Mouse (Mus musculus) bone marrow macrophage, adult 2 months (primary cell): Measurements from ENCODE around the gene Spz1. TPM values are rescaled to one million over a fixed set of nuclear protein-coding genes. Genes with fewer than 3 reads are reported as not detected.

ENCODE experiments used
- H3K27ac ChIP-seq: 2 replicates; pipeline ENCODE4 v1.5.1; 2012; ENCODE audit warnings: low read depth, low read length; ENCODE audit not compliant: insufficient read depth
- H3K4me1 ChIP-seq: 2 replicates; pipeline ENCODE4 v1.6.1; 2012; ENCODE audit warnings: low read length; ENCODE audit not compliant: control insufficient read depth, insufficient read depth
- H3K4me3 ChIP-seq: 2 replicates; pipeline ENCODE4 v1.5.1; 2012; ENCODE audit warnings: mild to moderate bottlenecking, low read length, moderate library complexity; ENCODE audit not compliant: insufficient read depth
- CTCF ChIP-seq: IDR thresholded peaks from 2 replicates; pipeline ENCODE4 v1.5.1; 2012; ENCODE audit warnings: low read depth, mild to moderate bottlenecking, low read length, moderate library complexity
- POLR2A ChIP-seq: IDR thresholded peaks from 2 replicates; pipeline ENCODE4 v1.6.1; 2012; ENCODE audit warnings: mild to moderate bottlenecking, low read depth, low read length, borderline replicate concordance
- polyA plus RNA-seq: library from polyadenylated mRNA; stranded (reverse); fragments of >200 nt; gene quantifications from 2 replicates; pipeline ENCODE4 v1.2.4, GENCODE M21; 2012; ENCODE audit not compliant: missing spikeins, insufficient read depth, insufficient read length

The Spz1 gene
- polyA plus RNA-seq, 1 experiment = not detected

- H3K4me1 ChIP-seq = peaks cover 10% of the 10 kb centered on the region
- TF ChIP-seq CTCF = no peak
- TF ChIP-seq POLR2A = no peak
- H3K27ac ChIP-seq = no peak overlapping the region
- no peak overlapping the region for H3K4me3 ChIP-seq
These were observed 43.8 kb downstream of the Spz1 start for GRCm38 (mm10) chr13:92532216-92532615.

- peak overlapping the region; percentile 66 for H3K4me3 ChIP-seq
- peaks cover 10% of the 10 kb centered on the region for H3K4me1 ChIP-seq
- peak overlapping the region; percentile 73 for H3K27ac ChIP-seq
- TF ChIP-seq CTCF (no peak), POLR2A (no peak)
These were observed 44.7 kb downstream of the Spz1 start for GRCm38 (mm10) chr13:92531237-92531636.

- TF ChIP-seq POLR2A (0 out of 2 replicates have a peak, but pooled peaks have one; percentile 1), CTCF (no peak)
- peak within 1 kb of the TSS; percentile 73 for H3K27ac ChIP-seq
- peaks cover 10% of the 10 kb centered on the region for H3K4me1 ChIP-seq
- peak within 1 kb of the TSS; percentile 66 for H3K4me3 ChIP-seq
These were observed 45.2 kb downstream of the Spz1 start, which contains the start of gene Zfyve16 for GRCm38 (mm10) chr13:92530721-92531211. TSS of gene Zfyve16 (minus strand) at chr13:92530868.

DNA sequence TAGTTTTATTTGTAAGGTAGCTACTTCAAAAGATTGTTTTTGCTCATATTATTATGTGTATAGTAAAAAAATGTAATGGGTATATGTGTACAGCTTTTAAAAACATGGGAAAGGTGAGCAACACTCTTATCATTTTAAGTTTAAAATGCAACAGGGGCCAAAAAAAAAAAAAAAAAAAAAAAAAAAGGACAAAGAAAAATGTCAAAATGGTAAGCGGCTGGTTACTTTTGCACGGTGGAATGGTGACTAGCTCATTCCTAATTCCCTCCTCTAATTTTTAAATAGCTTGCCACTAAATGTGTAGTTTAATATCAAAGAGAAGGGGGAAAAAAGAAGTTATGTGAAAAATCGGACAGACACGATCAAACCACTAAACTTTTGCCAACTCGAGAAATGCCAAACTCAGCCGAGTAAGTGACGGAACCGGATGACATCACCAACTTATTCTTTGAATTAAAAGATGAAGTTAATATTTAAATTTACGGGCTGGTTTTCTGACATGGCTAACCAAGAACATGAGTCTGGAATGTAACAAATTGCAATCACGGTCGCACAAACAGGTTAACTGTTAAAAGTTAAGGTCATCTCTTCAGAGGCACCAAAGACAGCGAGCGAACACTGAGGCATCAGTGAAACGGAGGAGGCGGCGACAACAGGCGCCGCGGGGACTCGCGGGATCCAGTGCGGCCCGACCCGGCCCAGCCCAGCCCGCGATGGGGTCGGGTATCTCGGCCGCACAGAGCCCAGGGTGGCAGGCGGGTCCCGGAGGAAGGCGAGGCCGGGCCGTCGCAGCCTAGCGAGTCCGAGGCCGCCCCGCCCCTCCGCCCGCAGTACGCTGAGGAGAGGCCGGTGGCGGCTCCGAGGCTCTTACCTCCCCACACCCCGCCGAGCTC lies 45.9 kb downstream of the Spz1 start:
- Histone ChIP-seq H3K4me1 (peaks cover 13% of the 10 kb centered on the region), H3K27ac (peak overlapping the region; percentile 73), H3K4me3 (peak overlapping the region; percentile 66)
- TF ChIP-seq POLR2A (0 out of 2 replicates have a peak, but pooled peaks have one; percentile 0), CTCF (no peak)

Other genes with a start within 250 kb of the Spz1 start
- gene Dhfr, start 221.4 kb downstream of the Spz1 start, polyA plus RNA-seq = 5.5 and 5.7 TPM in 2 replicates
- gene Msh3, start 221.2 kb downstream of the Spz1 start, polyA plus RNA-seq = 8.5 and 9.3 TPM in 2 replicates
- not detected in 2 replicates for gene Ankrd34b, start 150.3 kb downstream of the Spz1 start, polyA plus RNA-seq
- gene Fam151b, start 92.2 kb downstream of the Spz1 start, polyA plus RNA-seq = 11.1 and 12.5 TPM in 2 replicates
- 15.0 and 16.4 TPM in 2 replicates for gene Zfyve16, start 45.3 kb downstream of the Spz1 start, polyA plus RNA-seq
- 16.3 and 17.5 TPM in 2 replicates for gene Serinc5, start 34.9 kb upstream of the Spz1 start, polyA plus RNA-seq
- not detected in 2 replicates for gene Thbs4, start 218.6 kb upstream of the Spz1 start, polyA plus RNA-seq